Comparison of ENCODE assay signal across 28 mouse cellular contexts in the genomic region with DNA sequence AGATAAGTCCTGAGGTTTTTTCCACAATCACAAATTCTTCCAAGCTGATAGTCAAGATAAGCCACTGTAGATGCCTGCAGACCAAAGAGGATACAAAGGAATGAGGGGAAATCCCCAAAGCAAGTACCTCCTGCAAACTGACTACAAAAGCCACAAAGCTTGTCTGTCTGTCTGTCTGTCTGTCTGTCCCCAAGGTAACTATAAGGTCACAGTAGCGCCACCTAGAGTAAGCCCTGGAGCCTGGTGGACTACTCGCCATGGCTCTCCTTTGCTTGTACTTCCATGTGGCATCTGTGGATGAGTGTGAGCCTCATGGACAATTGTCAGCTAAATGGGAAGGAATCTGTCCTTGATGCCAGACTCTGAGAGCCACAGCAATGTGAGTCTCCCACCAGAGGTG.
DNase-seq lines count a peak whose midpoint lies in the region; ATAC-seq and TF ChIP-seq lines count a peak whose summit lies in the region.
"Had no signal": no experiment of that assay in that cellular context is flagged by ENCODE, and none has a peak within 500 bp of the region (broad histone marks: within the 10 kb centered on the region; RNA-seq: fewer than 3 reads in every experiment).

No protein-coding gene starts in this region.

- ATAC-seq in liver, embryonic 14.5 days (ENCODE audit: insufficient read depth) = no peak
- no peak for ATAC-seq in liver, embryonic 12.5 days
- ATAC-seq: activated CD4-positive, CD25-positive, alpha-beta regulatory T cell, adult 4 months; forebrain, embryonic 14.5 days; Patski had no signal

- no peaks in the 10 kb centered on the region; a peak in 1 of 4 replicates for H3K4me1 ChIP-seq in liver, embryonic 14.5 days (replicated peaks; ENCODE audit: control insufficient read depth in 2 of 2, insufficient read depth in 2 of 2, low read length in 1 of 2)
- no peaks in the 10 kb centered on the region for H3K4me1 ChIP-seq in liver, embryonic 12.5 days
- H3K4me1 ChIP-seq in lung, adult 2 months (ENCODE audit: control insufficient read depth, insufficient read depth, low read length) = no peaks in the 10 kb centered on the region
- H3K4me1 ChIP-seq: embryonic facial prominence, embryonic 13.5 days; hindbrain, embryonic 13.5 days; limb, embryonic 12.5 days; liver, embryonic 13.5 days; stomach, embryonic 15.5 days had no signal

- H3K27me3 ChIP-seq in liver, embryonic 14.5 days (ENCODE audit: control insufficient read depth, insufficient read depth, low read length) = no peaks in the 10 kb centered on the region
- no peaks in the 10 kb centered on the region for H3K27me3 ChIP-seq in liver, embryonic 12.5 days (replicated peaks)
- H3K27me3 ChIP-seq: liver, embryonic 13.5 days; stomach, embryonic 15.5 days had no signal

- H3K4me3 ChIP-seq in liver, embryonic 14.5 days (ENCODE audit: insufficient read depth in 1 of 2, low read depth in 2 of 2, low read length in 2 of 2) = no peak overlapping the region
- no peak overlapping the region for H3K4me3 ChIP-seq in liver, embryonic 12.5 days
- H3K4me3 ChIP-seq in lung, adult 2 months (replicated peaks; ENCODE audit: extremely low read depth, low read depth, low read length) = no peak overlapping the region
- H3K4me3 ChIP-seq: embryonic facial prominence, embryonic 13.5 days; erythroblast, embryonic 14.5 days; hindbrain, embryonic 13.5 days; limb, embryonic 12.5 days; liver, embryonic 13.5 days; stomach, embryonic 15.5 days had no signal

- TF ChIP-seq CTCF in liver, embryonic 14.5 days (IDR thresholded peaks at IDR 0.05; ENCODE audit: low read depth) = peak; percentile 22; the same call in 1 of the 2 replicates
- no peak for TF ChIP-seq CTCF in lung, adult 2 months (IDR thresholded peaks at IDR 0.05; ENCODE audit: insufficient read depth, low read length)

- no peak overlapping the region for H3K4me2 ChIP-seq in liver, embryonic 14.5 days (ENCODE audit: low read depth)
- no peak overlapping the region for H3K4me2 ChIP-seq in liver, embryonic 12.5 days
- H3K4me2 ChIP-seq: embryonic facial prominence, embryonic 13.5 days; hindbrain, embryonic 13.5 days; limb, embryonic 12.5 days; liver, embryonic 13.5 days; stomach, embryonic 15.5 days had no signal

- H3K9me3 ChIP-seq in liver, embryonic 14.5 days (ENCODE audit: control insufficient read depth, low read length) = no peaks in the 10 kb centered on the region
- H3K9me3 ChIP-seq in liver, embryonic 12.5 days (replicated peaks) = no peaks in the 10 kb centered on the region
- H3K9me3 ChIP-seq: embryonic facial prominence, embryonic 13.5 days; hindbrain, embryonic 13.5 days; limb, embryonic 12.5 days; liver, embryonic 13.5 days; stomach, embryonic 15.5 days had no signal

- no peak for TF ChIP-seq EP300 in liver, embryonic 14.5 days (IDR thresholded peaks at IDR 0.05; ENCODE audit: low read depth)

- peak; percentile 17 to 33 for DNase-seq in cerebellum, postnatal 10 days
- no peak for DNase-seq in cerebellum, adult 11 months
- no peak for DNase-seq in liver, embryonic 14.5 days (ENCODE audit: low read depth in 3 of 3, low spot score in 3 of 3)
- DNase-seq in A20 (ENCODE audit: low read depth, low spot score) = peak; percentile 33
- DNase-seq in R1 (ENCODE audit: low read depth, low spot score) = peak; percentile 29
- no peak for DNase-seq in urinary bladder, postnatal 10 days (ENCODE audit: low spot score)
- no peak for DNase-seq in lung, adult 2 months
- DNase-seq: adrenal gland, adult 8-10 months; cerebellum, adult 18-20 months; cerebellum, postnatal 36 days; embryo, embryonic 11 days; kidney, adult 9 months; kidney, postnatal 14 days; layer of hippocampus, postnatal 36 days; liver, embryonic 13.5 days; lung, postnatal 4 days; midbrain, embryonic 14.5 days; right cerebral cortex, postnatal 4 days had no signal

- no peak overlapping the region for H3K27ac ChIP-seq in liver, embryonic 14.5 days
- H3K27ac ChIP-seq in liver, embryonic 12.5 days = no peak overlapping the region
- H3K27ac ChIP-seq: embryonic facial prominence, embryonic 13.5 days; hindbrain, embryonic 13.5 days; limb, embryonic 12.5 days; liver, embryonic 13.5 days; stomach, embryonic 15.5 days had no signal

- no peak for TF ChIP-seq POLR2A in lung, adult 2 months (IDR thresholded peaks at IDR 0.05; ENCODE audit: borderline replicate concordance, extremely low read depth, low read depth, low read length)

- WGBS in liver, embryonic 14.5 days (ENCODE audit: insufficient replicate concordance) = 48% methylated on average over 2 of the region's 2 CpGs
- WGBS in liver, embryonic 12.5 days (ENCODE audit: insufficient replicate concordance) = 51% methylated on average over 2 of the region's 2 CpGs
- 77% methylated on average over 2 of the region's 2 CpGs for WGBS in lung, adult 2 months

- no peaks in the 10 kb centered on the region for H3K36me3 ChIP-seq in liver, embryonic 14.5 days (replicated peaks; ENCODE audit: control insufficient read depth, insufficient read depth, low read depth)
- H3K36me3 ChIP-seq in liver, embryonic 12.5 days = no peaks in the 10 kb centered on the region
- H3K36me3 ChIP-seq: embryonic facial prominence, embryonic 13.5 days; G1E; hindbrain, embryonic 13.5 days; limb, embryonic 12.5 days; liver, embryonic 13.5 days; stomach, embryonic 15.5 days had no signal

- H3K9ac ChIP-seq in liver, embryonic 14.5 days (replicated peaks) = no peak overlapping the region
- no peak overlapping the region for H3K9ac ChIP-seq in liver, embryonic 12.5 days
- H3K9ac ChIP-seq: embryonic facial prominence, embryonic 13.5 days; hindbrain, embryonic 13.5 days; limb, embryonic 12.5 days; liver, embryonic 13.5 days; stomach, embryonic 15.5 days had no signal

Comparison
In these comparisons a context has a peak if more than half of its experiments do, and no peak if none do; other contexts are left out.
1. DNase-seq: peak in cerebellum, postnatal 10 days (2 of 2), A20 (single experiment) and R1 (single experiment); none in cerebellum, adult 11 months (single experiment), liver, embryonic 14.5 days (0 of 3), urinary bladder, postnatal 10 days (single experiment) and lung, adult 2 months (single experiment).